Mouse (Mus musculus) heart, embryonic 16.5 days (tissue): ENCODE data around the gene Nfia. TPM values are rescaled to one million over a fixed set of nuclear protein-coding genes. Genes with fewer than 3 reads are reported as not detected.
A peak's percentile ranks its signal among the peaks of the same experiment; 100 is the strongest.

Source experiments
- ATAC-seq: fragments of 200-750 bp; cut with Nextera tagmentation; replicated peaks from 2 replicates; pipeline ENCODE4 v1.8.0; 2017; ENCODE audit warnings: moderate number of reproducible peaks; ENCODE audit not compliant: insufficient read depth, low FRiP score; ENCODE audit errors: extremely low read depth
- H3K27ac ChIP-seq: fragments of 300-500 bp; sonication (generic); 2 replicates; pipeline ENCODE4 v1.5.1; 2014; ENCODE audit warnings: mild to moderate bottlenecking, low read length, control low read depth, moderate library complexity
- H3K27me3 ChIP-seq: fragments of 300-500 bp; sonication (generic); 2 replicates; pipeline ENCODE4 v1.6.1; 2014; ENCODE audit warnings: low read length, mixed read lengths; ENCODE audit not compliant: control insufficient read depth, insufficient read depth
- H3K36me3 ChIP-seq: fragments of 300-500 bp; sonication (generic); 2 replicates; pipeline ENCODE4 v1.6.1; 2014; ENCODE audit not compliant: control insufficient read depth, insufficient read depth
- H3K4me1 ChIP-seq: fragments of 300-500 bp; sonication (generic); 2 replicates; pipeline ENCODE4 v1.6.1; 2014; ENCODE audit warnings: low read length, mixed read lengths; ENCODE audit not compliant: control insufficient read depth, insufficient read depth
- H3K4me2 ChIP-seq: fragments of 300-500 bp; sonication (generic); 2 replicates; pipeline ENCODE4 v1.6.1; 2014; ENCODE audit warnings: low read depth, mild to moderate bottlenecking, control low read depth, low read length
- H3K4me3 ChIP-seq: fragments of 300-500 bp; sonication (generic); 2 replicates; pipeline ENCODE4 v1.5.1; 2014; ENCODE audit warnings: mild to moderate bottlenecking, control low read depth, low read length
- H3K9ac ChIP-seq: fragments of 300-500 bp; sonication (generic); 2 replicates; pipeline ENCODE4 v1.6.1; 2014; ENCODE audit warnings: low read length, control low read depth
- H3K9me3 ChIP-seq: fragments of 300-500 bp; sonication (generic); replicated peaks from 2 replicates; pipeline ENCODE4 v1.6.1; 2016; ENCODE audit warnings: low read length; ENCODE audit not compliant: control insufficient read depth
- WGBS: fragments of 180-500 bp; shearing (Covaris S2); extraction: QIAGEN DNeasy Blood & Tissue Kit; methylation state at CpG from one replicate; pipeline ENCODE4 v1.1.7; 2014; 5-methylcytosine and 5-hydroxymethylcytosine counted together
- polyA plus RNA-seq: library from polyadenylated mRNA; unstranded; fragments of >200 nt; fragmentation: Nextera tagmentation; extraction: Ambion mirVana; gene quantifications from 2 replicates; pipeline ENCODE4 v1.2.1, GENCODE M21; 2015

The Nfia gene
- polyA plus RNA-seq, 1 experiment from 2014 or later: 37.3 TPM

- Histone ChIP-seq H3K4me1 (no peaks in the 10 kb centered on the region; the same call in none of the 2 replicates), H3K4me2 (no peak overlapping the region), H3K27ac (no peak overlapping the region), H3K9me3 (peaks cover 3% of the 10 kb centered on the region; the same call in 1 of the 2 replicates), H3K36me3 (no peaks in the 10 kb centered on the region), H3K27me3 (no peaks in the 10 kb centered on the region), H3K4me3 (no peak overlapping the region), H3K9ac (no peak overlapping the region)
- 68% methylated on average over 11 of the region's 11 CpGs for WGBS
- ATAC-seq: no peak
Observed at GRCm38 (mm10) chr4:98126003-98126677, 353.6 kb downstream of the Nfia start.

- WGBS: 40% methylated on average over 2 of the region's 2 CpGs
- ATAC-seq: no peak
Observed at GRCm38 (mm10) chr4:98130798-98131197, 358.3 kb downstream of the Nfia start.

GRCm38 (mm10) chr4:98134027-98134426, 361.5 kb downstream of the Nfia start:
- 93% methylated on average over 4 of the region's 4 CpGs for whole genome bisulfite sequencing
- no peak overlapping the region for H3K9ac ChIP-seq
- H3K9me3 ChIP-seq: no peaks in the 10 kb centered on the region
- H3K27ac ChIP-seq: no peak overlapping the region
- no peaks in the 10 kb centered on the region for H3K36me3 ChIP-seq
- H3K4me2 ChIP-seq: no peak overlapping the region
- no peaks in the 10 kb centered on the region; the same call in none of the 2 replicates for H3K4me1 ChIP-seq
- H3K4me3 ChIP-seq: no peak overlapping the region
- ATAC-seq: no peak
- H3K27me3 ChIP-seq: no peaks in the 10 kb centered on the region

More at GRCm38 (mm10) chr4:98130798-98131197, 358.3 kb downstream of the Nfia start:
- H3K4me1 ChIP-seq: no peaks in the 10 kb centered on the region; the same call in none of the 2 replicates
- H3K4me2 ChIP-seq: no peak overlapping the region
- H3K9me3 ChIP-seq: peaks cover 3% of the 10 kb centered on the region; the same call in 1 of the 2 replicates
- H3K27ac ChIP-seq: no peak overlapping the region
- H3K36me3 ChIP-seq: no peaks in the 10 kb centered on the region
- no peak overlapping the region for H3K4me3 ChIP-seq
- H3K27me3 ChIP-seq: no peaks in the 10 kb centered on the region
- no peak overlapping the region for H3K9ac ChIP-seq

- H3K27ac ChIP-seq: no peak overlapping the region
- no peaks in the 10 kb centered on the region for H3K27me3 ChIP-seq
- H3K9ac ChIP-seq: no peak overlapping the region
- H3K36me3 ChIP-seq: no peaks in the 10 kb centered on the region
- H3K4me1 ChIP-seq: no peaks in the 10 kb centered on the region
- 91% methylated on average over 2 of the region's 2 CpGs for WGBS
- ATAC-seq: no peak
- H3K4me2 ChIP-seq: no peak overlapping the region
- no peak overlapping the region for H3K4me3 ChIP-seq
- H3K9me3 ChIP-seq: no peaks in the 10 kb centered on the region
Observed at GRCm38 (mm10) chr4:98136072-98136471, 363.5 kb downstream of the Nfia start.

GRCm38 (mm10) chr4:98142879-98143436, 370.4 kb downstream of the Nfia start:
- no peaks in the 10 kb centered on the region for H3K9me3 ChIP-seq
- H3K4me3 ChIP-seq: no peak overlapping the region
- H3K27ac ChIP-seq: peak overlapping the region; percentile 78
- ATAC-seq: peak; percentile 90
- peaks cover 11% of the 10 kb centered on the region for H3K4me1 ChIP-seq
- H3K36me3 ChIP-seq: no peaks in the 10 kb centered on the region
- H3K27me3 ChIP-seq: no peaks in the 10 kb centered on the region
- 4% methylated on average over 1 of the region's 1 CpGs for WGBS
- no peak overlapping the region; the same call in 1 of the 2 replicates for H3K4me2 ChIP-seq
- no peak overlapping the region for H3K9ac ChIP-seq

GRCm38 (mm10) chr4:98150576-98150975, 378.0 kb downstream of the Nfia start:
- no peaks in the 10 kb centered on the region for H3K4me1 ChIP-seq
- H3K9me3 ChIP-seq: no peaks in the 10 kb centered on the region
- no peaks in the 10 kb centered on the region for H3K27me3 ChIP-seq
- 83% methylated on average over 5 of the region's 5 CpGs for WGBS
- H3K9ac ChIP-seq: no peak overlapping the region
- ATAC-seq: no peak
- H3K36me3 ChIP-seq: no peaks in the 10 kb centered on the region
- no peak overlapping the region for H3K27ac ChIP-seq
- no peak overlapping the region for H3K4me3 ChIP-seq
- no peak overlapping the region for H3K4me2 ChIP-seq

GRCm38 (mm10) chr4:98157921-98158320, 385.4 kb downstream of the Nfia start:
- Histone ChIP-seq H3K27ac (no peak overlapping the region), H3K36me3 (no peaks in the 10 kb centered on the region), H3K4me3 (no peak overlapping the region), H3K4me2 (no peak overlapping the region), H3K4me1 (no peaks in the 10 kb centered on the region), H3K27me3 (no peaks in the 10 kb centered on the region), H3K9me3 (no peaks in the 10 kb centered on the region), H3K9ac (no peak overlapping the region)
- ATAC-seq: no peak
- 76% methylated on average over 3 of the region's 3 CpGs for WGBS

GRCm38 (mm10) chr4:98166379-98166778, 393.8 kb downstream of the Nfia start:
- Histone ChIP-seq H3K27me3 (no peaks in the 10 kb centered on the region), H3K4me2 (no peak overlapping the region), H3K4me3 (no peak overlapping the region), H3K9ac (no peak overlapping the region), H3K36me3 (0 out of 2 replicates have a peak, but pooled peaks cover 2% of the 10 kb centered on the region), H3K4me1 (no peaks in the 10 kb centered on the region), H3K27ac (no peak overlapping the region), H3K9me3 (peaks cover 6% of the 10 kb centered on the region; the same call in 1 of the 2 replicates)
- no peak for ATAC-seq
- WGBS: 72% methylated on average over 3 of the region's 3 CpGs
